Mouse (Mus musculus): ENCODE results near the gene Serpinc1. TPM values are rescaled to one million over a fixed set of nuclear protein-coding genes. Genes with fewer than 3 reads are reported as not detected.
A peak's percentile ranks its signal among the peaks of the same experiment; 100 is the strongest.

Serpinc1 gene
- total RNA-seq, 1 experiment, result 0.89 TPM

- Histone ChIP-seq H3K9ac (ENCODE audit: insufficient read depth, low read depth, low read length, poor library complexity, severe bottlenecking) (no peak overlapping the region; the same call in 1 of the 2 replicates), H3K4me1 (ENCODE audit: control insufficient read depth in 2 of 2, insufficient read depth in 2 of 2, low read length in 2 of 2, poor library complexity in 1 of 2) (peaks cover 0 to 2% of the 10 kb centered on the region in 2 experiments; a peak in 1 of 4 replicates), H3K9me3 (ENCODE audit: control insufficient read depth, insufficient read depth, low read depth, low read length) (no peaks in the 10 kb centered on the region), H3K4me3 (ENCODE audit: insufficient read depth in 1 of 2, low read depth in 1 of 2, low read length in 2 of 2, poor library complexity in 1 of 2, severe bottlenecking in 1 of 2) (no peak overlapping the region), H3K27ac (ENCODE audit: insufficient read depth, low read depth, low read length, poor library complexity, severe bottlenecking) (no peak overlapping the region), H3K36me3 (ENCODE audit: control insufficient read depth, insufficient read depth, low read length, poor library complexity, severe bottlenecking) (peaks cover 7% of the 10 kb centered on the region)
- DNase-seq (ENCODE audit: low read depth, low spot score), result no peak
- in situ Hi-C loops (cut with MboI; ENCODE audit: low sequenced_read_pairs in 2 of 2, unreplicated experiment in 2 of 2), result no loop called here
- TF ChIP-seq CHD2 (IDR thresholded peaks at IDR 0.05; ENCODE audit: low read depth, low read length), result no peak
- no peak for TF ChIP-seq ZC3H11A (IDR thresholded peaks at IDR 0.05; ENCODE audit: borderline replicate concordance, low read depth, low read length)
- TF ChIP-seq HCFC1 (IDR thresholded peaks at IDR 0.05; ENCODE audit: borderline replicate concordance, insufficient read depth, low read length), result no peak
- no peak for TF ChIP-seq MAFK (IDR thresholded peaks at IDR 0.05; ENCODE audit: insufficient read depth, low read depth, low read length)
Measured at GRCm38 (mm10) chr1:161030058-161030457, 51.7 kb downstream of the Serpinc1 start.

- no peak for DNase-seq (ENCODE audit: low read depth, low spot score)
- no peak overlapping the region for H3K9ac ChIP-seq (ENCODE audit: insufficient read depth, low read depth, low read length, poor library complexity, severe bottlenecking)
- no peak overlapping the region for H3K4me3 ChIP-seq (ENCODE audit: insufficient read depth in 1 of 2, low read depth in 1 of 2, low read length in 2 of 2, poor library complexity in 1 of 2, severe bottlenecking in 1 of 2)
- peaks cover 23% of the 10 kb centered on the region for H3K36me3 ChIP-seq (ENCODE audit: control insufficient read depth, insufficient read depth, low read length, poor library complexity, severe bottlenecking)
- TF ChIP-seq ZC3H11A (IDR thresholded peaks at IDR 0.05; ENCODE audit: borderline replicate concordance, low read depth, low read length) (no peak), HCFC1 (IDR thresholded peaks at IDR 0.05; ENCODE audit: borderline replicate concordance, insufficient read depth, low read length) (no peak), MAFK (IDR thresholded peaks at IDR 0.05; ENCODE audit: insufficient read depth, low read depth, low read length) (no peak), ZNF384 (IDR thresholded peaks at IDR 0.05; ENCODE audit: low read depth, low read length) (no peak), CHD2 (IDR thresholded peaks at IDR 0.05; ENCODE audit: low read depth, low read length) (no peak)
- H3K27ac ChIP-seq (ENCODE audit: insufficient read depth, low read depth, low read length, poor library complexity, severe bottlenecking), result no peak overlapping the region
- in situ Hi-C loops (cut with MboI; ENCODE audit: low sequenced_read_pairs in 2 of 2, unreplicated experiment in 2 of 2), result no loop called here
- no peaks in the 10 kb centered on the region for H3K9me3 ChIP-seq (ENCODE audit: control insufficient read depth, insufficient read depth, low read depth, low read length)
- peaks cover 0 to 2% of the 10 kb centered on the region in 2 experiments; a peak in 1 of 4 replicates for H3K4me1 ChIP-seq (ENCODE audit: control insufficient read depth in 2 of 2, insufficient read depth in 2 of 2, low read length in 2 of 2, poor library complexity in 1 of 2)
Measured at GRCm38 (mm10) chr1:161031881-161032280, 53.5 kb downstream of the Serpinc1 start.

GRCm38 (mm10) chr1:161032345-161032744, 54.0 kb downstream of the Serpinc1 start:
- H3K9me3 ChIP-seq (ENCODE audit: control insufficient read depth, insufficient read depth, low read depth, low read length), result no peaks in the 10 kb centered on the region
- in situ Hi-C loops (cut with MboI; ENCODE audit: low sequenced_read_pairs in 2 of 2, unreplicated experiment in 2 of 2), result no loop called here
- no peak overlapping the region for H3K9ac ChIP-seq (ENCODE audit: insufficient read depth, low read depth, low read length, poor library complexity, severe bottlenecking)
- H3K4me1 ChIP-seq (ENCODE audit: control insufficient read depth in 2 of 2, insufficient read depth in 2 of 2, low read length in 2 of 2, poor library complexity in 1 of 2), result peaks cover 0 to 2% of the 10 kb centered on the region in 2 experiments; a peak in 1 of 4 replicates
- no peak overlapping the region for H3K4me3 ChIP-seq (ENCODE audit: insufficient read depth in 1 of 2, low read depth in 1 of 2, low read length in 2 of 2, poor library complexity in 1 of 2, severe bottlenecking in 1 of 2)
- TF ChIP-seq HCFC1 (IDR thresholded peaks at IDR 0.05; ENCODE audit: borderline replicate concordance, insufficient read depth, low read length) (no peak), ZNF384 (IDR thresholded peaks at IDR 0.05; ENCODE audit: low read depth, low read length) (no peak), ZC3H11A (IDR thresholded peaks at IDR 0.05; ENCODE audit: borderline replicate concordance, low read depth, low read length) (no peak), CHD2 (IDR thresholded peaks at IDR 0.05; ENCODE audit: low read depth, low read length) (no peak), MAFK (IDR thresholded peaks at IDR 0.05; ENCODE audit: insufficient read depth, low read depth, low read length) (no peak)
- no peak overlapping the region for H3K27ac ChIP-seq (ENCODE audit: insufficient read depth, low read depth, low read length, poor library complexity, severe bottlenecking)
- peaks cover 25% of the 10 kb centered on the region for H3K36me3 ChIP-seq (ENCODE audit: control insufficient read depth, insufficient read depth, low read length, poor library complexity, severe bottlenecking)
- DNase-seq (ENCODE audit: low read depth, low spot score), result no peak

GRCm38 (mm10) chr1:161033856-161034434, 55.6 kb downstream of the Serpinc1 start:
- H3K36me3 ChIP-seq (ENCODE audit: control insufficient read depth, insufficient read depth, low read length, poor library complexity, severe bottlenecking), result peaks cover 34% of the 10 kb centered on the region
- H3K9ac ChIP-seq (ENCODE audit: insufficient read depth, low read depth, low read length, poor library complexity, severe bottlenecking), result peak overlapping the region; percentile 97
- no peak for DNase-seq (ENCODE audit: low read depth, low spot score)
- peak overlapping the region; percentile 99 for H3K27ac ChIP-seq (ENCODE audit: insufficient read depth, low read depth, low read length, poor library complexity, severe bottlenecking)
- no peak for TF ChIP-seq MAFK (IDR thresholded peaks at IDR 0.05; ENCODE audit: insufficient read depth, low read depth, low read length)
- TF ChIP-seq ZNF384 (IDR thresholded peaks at IDR 0.05; ENCODE audit: low read depth, low read length), result no peak
- no peak for TF ChIP-seq ZC3H11A (IDR thresholded peaks at IDR 0.05; ENCODE audit: borderline replicate concordance, low read depth, low read length)
- no peak for TF ChIP-seq HCFC1 (IDR thresholded peaks at IDR 0.05; ENCODE audit: borderline replicate concordance, insufficient read depth, low read length)
- no peak for TF ChIP-seq CHD2 (IDR thresholded peaks at IDR 0.05; ENCODE audit: low read depth, low read length)
- peaks cover 0 to 2% of the 10 kb centered on the region in 2 experiments; a peak in 1 of 4 replicates for H3K4me1 ChIP-seq (ENCODE audit: control insufficient read depth in 2 of 2, insufficient read depth in 2 of 2, low read length in 2 of 2, poor library complexity in 1 of 2)
- no peaks in the 10 kb centered on the region for H3K9me3 ChIP-seq (ENCODE audit: control insufficient read depth, insufficient read depth, low read depth, low read length)
- in situ Hi-C loops (cut with MboI; ENCODE audit: low sequenced_read_pairs in 2 of 2, unreplicated experiment in 2 of 2), result no loop called here
- H3K4me3 ChIP-seq (ENCODE audit: insufficient read depth in 1 of 2, low read depth in 1 of 2, low read length in 2 of 2, poor library complexity in 1 of 2, severe bottlenecking in 1 of 2), result peak overlapping the region; percentile 67 to 98
